Mouse (Mus musculus) gastrocnemius, postnatal 10 days (tissue): ENCODE measurements at regions not wholly inside any gene's neighbourhood (a gene's known extent, or its start where the extent isn't known, plus 50 kb on each side); places are given as distances from the start of the nearest gene placed in this dataset.

Source experiments
- DNase-seq: peaks from one replicate; pipeline ENCODE4 v3.0.0; 2021; ENCODE audit warnings: mixed read lengths

GRCm38 (mm10) chr3:103464729-103465128, 110.3 kb upstream of the Syt6 start:
- DNase-seq: no peak

DNA sequence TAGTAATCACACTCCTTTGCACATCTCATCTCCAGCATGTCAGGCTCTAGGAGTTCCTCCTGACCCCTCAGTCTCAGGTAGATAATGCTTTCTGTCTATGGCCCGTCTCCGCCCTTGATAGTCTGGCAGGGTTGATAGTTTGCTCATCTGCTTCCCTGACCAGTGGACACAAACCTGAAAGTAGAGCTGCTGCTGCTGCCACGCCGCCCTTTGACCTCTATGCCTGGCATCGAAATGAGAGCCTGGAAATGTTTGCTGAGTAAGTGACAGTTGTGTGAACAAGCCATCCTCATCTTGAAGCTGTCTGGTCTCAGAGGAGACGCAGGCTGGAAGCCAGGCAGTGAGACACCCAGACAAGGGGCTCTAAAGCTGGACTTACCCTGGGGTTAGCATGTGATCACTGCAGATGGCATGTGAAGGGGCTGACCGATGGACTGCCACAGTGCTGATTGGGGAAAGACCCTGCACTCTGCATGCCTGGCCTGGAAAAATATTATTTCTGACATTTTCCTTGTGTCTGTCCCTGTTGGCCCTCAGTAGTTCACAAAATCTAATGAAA, 109.8 kb upstream of the Syt6 start:
- no peak for DNase-seq

- no peak for DNase-seq
Observed at GRCm38 (mm10) chr3:103465948-103466347, 109.1 kb upstream of the Syt6 start.

GRCm38 (mm10) chr3:103470586-103471400, 104.2 kb upstream of the Syt6 start:
- DNase-seq: no peak

GRCm38 (mm10) chr3:103472598-103472997, 102.4 kb upstream of the Syt6 start:
- no peak for DNase-seq

DNA sequence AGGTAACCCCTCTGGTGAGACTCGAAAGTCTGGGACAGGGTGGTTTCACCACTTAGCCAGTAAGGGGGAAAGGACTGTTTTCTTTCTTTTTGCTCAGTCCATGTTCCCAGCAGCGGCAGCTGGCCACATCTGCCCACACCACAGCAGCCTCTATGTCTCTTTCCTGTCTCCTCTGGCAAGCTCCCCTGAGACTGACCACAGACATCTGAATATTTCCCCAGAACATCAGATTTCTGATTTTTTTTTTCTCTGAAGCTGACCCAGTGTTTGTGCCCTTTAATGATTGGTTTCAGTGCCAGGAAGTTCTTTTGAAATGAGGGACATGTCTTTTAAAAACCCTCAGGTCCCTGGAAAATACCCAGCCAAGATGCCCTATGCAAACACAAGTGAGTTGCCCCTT, 101.7 kb upstream of the Syt6 start:
- no peak for DNase-seq

DNA sequence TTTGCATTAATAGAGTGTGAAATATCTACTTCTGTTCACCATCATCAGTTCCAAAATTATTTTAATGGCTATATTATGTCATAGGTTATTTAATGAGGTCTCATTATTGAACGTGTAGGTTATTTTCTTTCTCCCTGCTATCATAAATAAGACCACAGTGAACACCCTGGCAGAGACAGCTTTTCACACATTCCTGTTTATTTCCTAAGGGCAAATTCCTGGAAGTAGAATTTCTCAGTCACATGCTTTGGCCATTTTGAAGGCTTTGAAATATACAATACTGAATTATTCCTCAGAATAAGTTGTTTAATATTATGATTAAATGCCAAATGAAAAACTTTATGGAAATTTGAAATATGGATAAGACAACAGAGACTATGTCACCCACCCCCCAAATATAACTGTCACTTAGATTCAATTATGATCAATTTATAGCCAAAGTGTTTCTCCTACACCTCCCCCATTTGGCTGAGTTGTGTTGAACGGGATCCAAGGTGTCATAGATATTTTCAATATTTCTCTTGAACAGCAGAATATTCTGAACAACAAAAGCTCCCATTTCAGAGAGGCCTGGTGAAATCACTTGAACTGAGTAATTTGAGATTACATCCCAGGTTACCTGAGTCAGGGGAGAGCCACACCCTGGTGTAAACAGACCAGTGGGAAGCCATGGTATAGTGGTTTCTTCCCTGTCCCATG, 95.0 kb upstream of the Syt6 start:
- DNase-seq: no peak

- no peak for DNase-seq
Observed at GRCm38 (mm10) chr3:103480676-103481075, 94.4 kb upstream of the Syt6 start.

- no peak for DNase-seq
Observed at GRCm38 (mm10) chr3:103483316-103483715, 91.7 kb upstream of the Syt6 start.

DNA sequence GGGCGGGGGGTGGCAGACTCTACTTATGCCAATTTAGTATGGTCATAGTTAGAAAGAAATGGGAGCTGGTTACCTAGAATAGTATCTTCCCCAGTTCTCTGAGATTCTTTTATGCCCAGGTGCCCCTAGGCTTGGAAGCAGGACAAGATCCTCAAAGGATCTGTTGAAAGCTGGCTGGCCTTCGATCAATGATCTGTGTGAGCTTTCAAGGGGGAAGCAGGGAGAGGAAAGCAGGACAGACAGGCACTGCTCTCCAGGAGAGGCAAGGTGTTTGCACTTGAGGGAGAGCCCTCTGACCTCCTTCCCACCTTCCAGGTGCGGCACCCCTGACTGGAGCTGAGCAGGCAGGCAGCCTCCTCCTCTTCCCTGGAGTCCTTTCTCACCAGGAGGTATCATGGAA, 91.3 kb upstream of the Syt6 start:
- no peak for DNase-seq

DNA sequence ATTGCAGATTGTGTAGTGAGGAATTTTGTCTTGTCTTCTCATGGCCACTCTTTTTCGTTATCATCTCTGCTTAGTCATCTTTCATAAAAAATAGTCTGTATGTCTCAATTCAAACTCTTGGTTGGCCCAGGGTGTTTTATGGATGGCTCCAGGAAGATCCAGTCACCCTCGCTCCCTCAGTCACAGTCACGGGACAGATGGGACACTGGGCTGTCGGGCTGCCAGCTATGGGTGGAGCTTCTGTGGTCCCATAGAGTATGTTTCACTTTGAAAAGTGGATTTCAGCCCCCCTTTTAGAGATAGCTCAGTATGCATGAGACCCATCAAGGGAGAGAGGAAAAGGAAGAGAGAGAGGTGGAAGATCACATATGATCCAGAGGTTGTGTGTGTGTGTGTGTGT, 85.2 kb upstream of the Syt6 start:
- no peak for DNase-seq

DNA sequence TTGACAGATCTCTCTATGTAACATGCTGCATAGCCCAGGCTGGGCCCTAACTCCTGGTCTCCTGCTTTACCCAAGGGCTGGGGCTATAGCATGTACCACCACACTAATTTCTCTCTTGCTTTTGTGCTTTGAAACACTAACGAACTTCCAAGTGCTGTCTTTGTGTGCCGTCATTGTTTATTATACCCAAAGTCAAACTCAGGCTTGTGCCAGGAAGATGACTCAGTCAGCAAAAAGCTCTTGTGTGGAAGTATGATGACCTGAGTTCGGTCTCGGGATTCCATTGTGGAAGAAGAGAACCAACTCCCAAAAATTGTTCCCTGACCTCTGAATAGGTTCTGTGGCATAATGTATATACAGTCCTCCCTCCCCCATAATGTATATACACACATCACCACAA, 84.1 kb upstream of the Syt6 start:
- DNase-seq: no peak

DNA sequence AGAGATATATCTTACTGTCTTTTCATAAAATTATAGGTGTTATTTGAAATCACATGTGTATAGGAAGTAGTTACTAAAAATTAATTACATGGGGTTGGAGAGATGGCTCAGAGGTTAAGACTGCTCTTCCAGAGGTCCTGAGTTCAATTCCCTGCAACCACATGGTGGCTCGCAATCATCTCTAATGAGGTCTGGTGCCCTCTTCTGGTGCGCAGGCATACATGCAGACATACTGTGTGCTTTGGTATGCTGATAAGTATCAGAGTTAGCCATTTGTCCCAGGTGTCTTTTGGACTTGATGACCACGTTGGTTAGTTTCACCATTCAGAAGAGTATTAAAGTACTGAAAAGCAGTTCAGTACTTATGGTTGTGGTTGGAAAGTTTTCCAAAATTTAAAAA, 82.8 kb upstream of the Syt6 start:
- no peak for DNase-seq

GRCm38 (mm10) chr3:103493623-103494022, 81.4 kb upstream of the Syt6 start:
- no peak for DNase-seq

DNA sequence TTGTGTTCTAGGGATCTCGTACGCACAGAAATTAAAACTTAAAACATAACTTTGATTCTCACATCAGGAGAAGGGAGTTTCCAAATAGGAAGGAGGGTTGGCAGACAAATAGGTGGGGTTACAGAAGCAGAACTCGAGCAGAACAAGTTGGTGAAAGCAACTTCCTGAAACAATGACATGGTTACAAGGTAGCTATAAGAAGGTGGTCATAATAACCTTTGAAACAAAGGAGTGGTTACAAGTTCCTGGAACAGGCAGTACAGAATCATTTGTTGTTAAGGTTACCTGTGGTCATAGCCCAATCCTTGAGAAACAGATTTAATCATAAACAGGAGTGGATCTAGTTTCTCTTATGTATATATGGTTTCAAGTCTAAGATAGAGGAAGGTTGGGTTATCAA, 81.0 kb upstream of the Syt6 start:
- DNase-seq: no peak

- DNase-seq: no peak
Observed at GRCm38 (mm10) chr3:103496083-103496482, 78.9 kb upstream of the Syt6 start.

DNA sequence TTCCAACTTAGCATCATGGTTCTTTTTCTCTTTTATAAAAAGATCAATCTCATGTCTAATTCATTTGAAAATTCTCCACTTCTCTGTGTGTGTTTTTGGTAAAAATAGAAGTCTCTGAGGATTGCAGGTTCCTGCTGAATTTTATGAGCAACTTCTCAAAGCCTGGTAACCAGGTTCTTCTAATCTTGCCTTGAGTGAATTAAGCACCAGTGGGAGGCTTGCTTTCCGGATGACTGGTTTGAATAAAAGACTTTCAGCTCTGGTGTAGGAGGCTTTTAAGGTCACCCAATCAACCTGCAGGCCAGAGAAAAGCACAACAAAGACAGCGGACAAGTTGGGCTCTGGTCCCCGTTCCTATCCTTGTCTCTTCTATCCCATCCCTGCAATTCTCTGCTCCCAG, 78.3 kb upstream of the Syt6 start:
- no peak for DNase-seq

GRCm38 (mm10) chr3:103497696-103498095, 77.3 kb upstream of the Syt6 start:
- no peak for DNase-seq

GRCm38 (mm10) chr3:103498458-103498857, 76.6 kb upstream of the Syt6 start:
- no peak for DNase-seq

DNA sequence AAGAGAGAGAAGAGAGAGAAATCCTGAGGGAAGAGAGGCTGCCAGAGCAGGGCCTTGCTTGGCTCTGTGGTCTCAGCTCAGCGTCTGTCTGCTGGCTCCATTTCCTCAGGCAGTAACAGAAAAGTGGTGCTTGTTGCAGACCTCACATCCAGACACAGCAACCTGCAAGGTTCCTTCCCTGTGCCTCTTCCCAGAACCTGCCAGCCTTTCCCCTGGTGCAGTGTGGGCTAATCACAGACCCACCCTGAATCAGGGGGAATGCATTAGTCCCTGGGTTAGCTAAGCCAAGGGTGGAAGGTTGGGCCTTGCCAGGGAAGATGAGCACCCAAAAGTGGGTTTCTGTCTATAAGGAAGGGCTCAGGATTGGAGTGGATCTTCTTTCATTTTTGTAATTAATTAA, 75.2 kb upstream of the Syt6 start:
- DNase-seq: no peak

- no peak for DNase-seq
Observed at GRCm38 (mm10) chr3:103500366-103500765, 74.7 kb upstream of the Syt6 start.

GRCm38 (mm10) chr3:103504160-103504559, 70.9 kb upstream of the Syt6 start:
- no peak for DNase-seq

DNA sequence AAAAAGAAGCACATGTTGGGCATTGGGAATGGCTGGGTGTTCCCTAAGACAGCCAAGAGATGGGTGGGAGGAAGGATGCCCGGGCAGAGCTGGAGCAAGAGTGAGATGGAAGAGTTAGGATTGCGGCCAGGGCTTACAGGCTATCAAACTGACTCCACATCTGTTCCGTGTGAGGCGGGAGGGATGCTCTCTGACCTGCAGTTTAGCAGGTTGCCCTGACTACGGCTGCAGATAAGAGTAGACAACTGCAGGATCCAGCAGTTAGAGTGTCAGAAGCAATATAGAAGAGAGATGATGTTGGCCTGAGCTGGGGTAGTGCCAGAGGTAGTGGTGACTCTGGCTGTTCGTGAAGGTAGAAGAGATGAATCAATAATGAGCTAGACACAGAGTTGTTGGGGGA, 61.6 kb upstream of the Syt6 start:
- no peak for DNase-seq

GRCm38 (mm10) chr3:103514061-103514460, 61.0 kb upstream of the Syt6 start:
- no peak for DNase-seq
